Mouse (Mus musculus) R1 (cell line): ENCODE results near the gene Rab8b.
"Not testable (repeated sequence)": the region's sequence is repeated elsewhere in the genome, so short reads cannot be mapped to it uniquely, and the experiment has no call there.

Source experiments
- DNase-seq: peaks from one replicate; pipeline ENCODE4 v3.0.0-alpha.2; 2018; ENCODE audit warnings: low read depth, low spot score

Gene Rab8b

DNA sequence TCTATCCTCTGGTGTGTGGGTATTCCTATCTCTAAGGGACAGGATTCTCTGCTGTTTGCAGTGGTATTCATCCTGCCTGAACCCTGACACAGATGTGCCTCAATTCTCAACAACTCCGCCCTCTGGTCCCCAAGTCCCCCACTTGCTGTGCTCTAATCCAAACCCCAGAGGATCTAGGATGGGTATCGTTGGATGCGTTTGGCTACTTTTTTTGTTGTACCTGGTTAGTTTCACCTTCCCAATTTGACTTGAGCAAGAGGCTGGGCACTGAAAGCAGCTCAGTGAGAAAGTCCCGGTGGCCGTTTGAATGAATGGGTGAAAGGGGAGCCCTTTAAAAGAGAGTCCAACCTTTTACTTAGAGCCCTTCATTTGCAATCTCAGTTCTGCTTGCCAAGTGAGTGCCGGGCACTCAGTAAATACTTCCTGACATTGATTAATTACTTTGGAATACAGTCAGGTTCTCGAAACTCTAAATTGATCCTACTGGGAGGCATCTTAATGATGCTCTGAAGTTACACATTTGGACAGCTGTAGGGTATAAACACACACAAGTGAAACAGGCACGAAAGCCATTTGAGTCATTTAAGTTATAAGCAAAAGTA lies 32.1 kb downstream of the Rab8b start:
- DNase-seq = no peak

DNA sequence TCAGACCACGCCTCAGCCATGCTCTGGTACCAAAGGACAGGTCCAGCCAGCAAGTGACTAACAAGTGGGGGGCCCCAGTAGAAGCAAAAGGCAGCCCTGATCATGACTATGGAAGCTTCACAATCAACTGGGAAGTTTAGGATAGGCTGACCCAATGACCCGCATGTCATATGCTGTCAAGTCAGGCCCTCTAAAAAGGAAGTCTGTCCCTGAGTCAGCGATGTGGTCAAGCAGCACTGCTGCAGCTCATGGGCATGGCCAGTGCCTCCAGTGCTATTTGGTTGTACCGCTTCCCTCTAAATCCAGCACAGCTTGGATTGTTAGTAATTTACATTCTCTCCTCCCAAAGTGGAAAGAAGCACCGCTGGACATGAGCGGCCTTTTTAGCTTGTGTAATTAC lies 32.7 kb downstream of the Rab8b start:
- DNase-seq = no peak

DNA sequence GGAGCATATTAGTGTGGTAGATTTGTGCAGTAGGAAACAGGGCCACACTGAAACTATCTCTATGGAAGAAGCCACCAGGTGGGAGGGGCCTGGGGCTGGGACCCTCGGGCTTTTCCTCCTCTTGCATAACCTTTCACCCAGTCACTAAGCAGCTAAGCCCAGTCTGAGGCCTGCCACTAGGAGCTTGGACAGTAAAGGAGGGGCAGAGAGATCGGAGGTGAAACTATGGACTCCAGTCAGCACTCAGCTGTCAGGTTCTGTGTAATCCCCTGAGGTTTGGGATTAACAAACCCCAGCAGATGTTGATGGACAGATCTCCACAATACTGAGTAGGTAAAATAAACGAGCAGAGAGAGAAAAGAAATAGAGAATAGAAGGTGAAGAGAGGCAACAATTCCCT lies 33.1 kb downstream of the Rab8b start:
- DNase-seq = no peak

DNA sequence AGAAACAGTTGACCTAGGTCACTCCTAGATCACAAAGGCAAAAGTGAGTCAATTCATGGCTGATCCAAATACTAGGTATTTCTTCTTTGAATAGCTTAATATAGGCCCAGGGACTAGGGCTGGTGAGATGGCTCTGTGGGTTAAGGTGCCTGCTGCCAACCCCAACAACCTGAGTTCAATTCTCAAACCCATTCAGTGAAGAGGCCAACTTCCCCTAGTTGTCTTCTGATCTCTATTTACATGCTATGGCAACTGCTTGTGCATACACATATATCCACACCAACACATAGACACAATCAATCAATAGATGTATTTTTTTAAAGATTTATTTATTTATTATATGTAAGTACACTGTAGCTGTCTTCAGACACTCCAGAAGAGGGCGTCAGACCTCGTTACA lies 34.9 kb downstream of the Rab8b start:
- no peak for DNase-seq

DNA sequence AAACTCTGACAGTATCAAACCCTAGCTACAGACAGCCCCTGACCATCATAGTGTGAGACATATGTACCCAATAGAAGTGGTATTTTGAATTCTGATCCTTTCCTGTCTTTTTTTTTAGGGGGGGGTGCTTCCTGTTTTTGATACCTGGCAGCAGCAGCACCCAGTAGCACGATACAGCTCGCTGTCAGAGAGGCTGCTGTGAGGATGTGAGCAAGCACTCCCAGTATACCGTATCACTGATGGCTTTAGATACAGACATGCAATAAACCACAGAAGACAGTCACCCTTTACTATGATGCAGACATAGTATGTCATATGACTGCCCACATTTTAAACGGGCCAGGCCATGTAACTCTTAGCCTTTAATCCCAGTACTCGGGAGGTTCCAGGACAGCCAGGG lies 36.0 kb downstream of the Rab8b start:
- DNase-seq = no peak

DNA sequence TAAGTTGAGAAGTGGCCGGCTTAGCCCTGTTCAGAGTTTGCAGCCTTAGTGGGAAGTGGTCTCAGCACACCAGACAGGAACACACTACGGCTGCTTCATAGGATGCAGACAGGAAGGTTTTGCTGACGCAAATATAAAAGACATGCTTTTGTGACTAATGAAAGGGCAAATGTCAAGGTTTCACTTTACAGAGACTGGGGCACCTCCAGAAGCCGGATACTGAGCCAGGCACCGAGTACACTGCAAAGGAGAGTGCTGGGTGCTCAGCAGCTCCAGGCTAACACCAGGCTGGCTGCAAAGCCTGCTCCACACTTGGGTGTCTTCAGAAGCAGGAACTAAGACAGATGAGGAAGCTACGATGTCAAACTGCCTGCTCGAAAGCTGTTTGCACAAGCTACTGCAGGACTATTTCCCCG lies 37.1 kb downstream of the Rab8b start:
- DNase-seq = no peak

DNA sequence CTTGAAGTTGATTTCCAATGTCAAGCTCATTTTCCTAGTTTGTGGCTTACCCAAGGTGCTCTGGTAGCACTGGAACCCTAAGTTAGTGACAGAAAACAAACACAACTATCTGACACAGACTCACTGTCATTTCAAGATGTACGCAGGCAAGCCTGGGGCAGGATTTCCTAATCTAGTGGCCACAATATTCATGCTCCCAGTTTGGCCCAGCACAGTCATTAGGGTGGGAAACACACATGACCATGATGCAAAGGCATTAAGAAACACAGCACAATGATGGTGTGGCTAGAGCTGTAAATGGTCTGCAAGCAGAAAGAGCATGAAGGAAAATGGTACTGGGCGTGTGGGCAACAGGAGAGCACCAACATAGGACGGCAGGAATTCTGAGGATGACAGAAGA lies 37.6 kb downstream of the Rab8b start:
- no peak for DNase-seq

DNA sequence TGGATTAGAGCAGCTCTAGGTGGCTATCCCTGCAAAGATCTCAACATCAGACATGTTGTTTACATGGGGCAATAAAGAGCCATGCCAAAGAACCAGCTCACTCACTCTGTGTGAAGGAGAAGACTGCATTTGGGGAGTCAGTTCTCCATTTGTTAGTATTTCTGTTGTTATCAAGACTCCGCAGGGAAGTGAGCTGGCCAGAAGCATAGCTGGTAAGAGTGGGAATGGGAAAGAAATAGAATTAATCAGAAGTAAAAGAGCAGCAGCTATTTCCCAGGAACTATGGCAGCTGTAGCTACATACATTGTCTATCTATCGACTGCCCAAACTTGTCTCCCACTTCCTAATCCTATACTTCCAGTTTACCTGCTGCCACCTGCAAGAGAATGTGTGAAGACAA lies 38.7 kb downstream of the Rab8b start:
- no peak for DNase-seq

DNA sequence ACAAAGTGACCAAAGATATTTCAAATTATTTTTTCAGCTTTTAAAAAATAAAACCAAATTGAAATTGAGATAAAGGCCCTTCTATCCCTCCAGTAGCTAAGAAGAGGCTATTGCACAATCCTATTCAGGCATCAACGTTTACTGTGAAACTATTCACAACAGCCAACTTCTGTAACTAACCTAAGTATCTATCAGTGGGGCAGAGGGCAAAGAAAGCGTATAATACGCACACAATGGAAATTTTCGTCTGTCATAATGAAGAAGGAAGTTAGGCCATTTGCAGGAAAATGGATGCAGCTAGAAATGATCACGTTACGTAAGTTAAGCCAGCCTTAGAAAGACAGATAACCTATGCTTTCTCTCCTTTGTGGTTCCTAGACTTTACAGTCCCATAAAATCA lies 40.0 kb downstream of the Rab8b start:
- DNase-seq = no peak

DNA sequence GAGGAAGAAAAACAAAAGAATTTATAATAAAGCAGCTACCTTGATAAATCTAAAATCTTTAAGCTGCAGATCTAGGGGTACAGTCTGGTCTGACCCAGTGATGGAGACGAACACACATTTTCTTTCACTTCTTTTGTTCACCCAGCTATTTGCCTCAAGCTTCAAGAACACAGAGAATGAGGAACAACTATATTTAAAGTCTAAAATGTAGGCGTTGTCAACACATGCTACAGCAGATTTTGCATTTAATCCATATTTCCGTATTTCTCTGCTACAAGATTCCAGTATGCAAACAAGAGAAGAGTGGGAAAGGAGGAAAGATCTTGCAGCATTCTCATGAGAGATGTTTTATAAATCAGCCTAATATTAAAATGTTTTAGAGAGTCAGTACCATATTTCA lies 40.6 kb downstream of the Rab8b start:
- no peak for DNase-seq

DNA sequence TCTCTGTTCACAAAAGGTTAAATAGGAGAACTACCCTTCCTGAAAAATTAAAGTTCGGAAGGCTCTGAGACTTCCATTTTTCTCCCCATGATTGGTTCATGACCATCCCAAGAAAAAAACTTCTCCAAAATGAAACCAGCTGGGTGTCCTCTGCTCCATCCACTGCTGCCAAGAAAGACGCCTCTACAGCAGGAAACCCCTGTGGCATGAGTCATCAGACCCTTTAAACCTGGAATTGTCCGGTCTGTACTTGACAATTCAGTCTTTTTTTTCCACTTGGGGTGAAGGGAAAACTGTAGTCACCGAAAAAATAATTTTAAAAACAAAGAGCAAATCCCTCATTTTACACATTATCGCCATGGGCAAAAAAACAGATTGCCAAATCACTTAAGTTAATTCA lies 42.9 kb downstream of the Rab8b start:
- DNase-seq = no peak

DNA sequence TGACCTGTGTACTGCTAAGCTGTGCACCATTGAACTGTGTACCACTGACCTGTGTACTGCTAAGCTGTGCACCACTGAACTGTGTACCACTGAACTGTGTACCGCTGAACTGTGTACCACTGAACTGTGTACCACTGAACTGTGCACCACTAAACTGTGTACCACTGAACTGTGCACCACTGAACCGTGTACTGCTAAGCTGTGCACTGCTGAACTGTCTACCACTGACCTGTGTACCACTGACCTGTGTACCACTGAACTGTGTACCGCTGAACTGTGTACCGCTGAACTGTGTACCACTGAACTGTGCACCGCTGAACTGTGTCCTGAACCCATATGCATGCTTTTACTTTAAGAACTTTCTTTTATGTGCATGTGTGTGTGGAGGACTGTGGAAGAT lies 45.2 kb downstream of the Rab8b start:
- DNase-seq = no peak

DNA sequence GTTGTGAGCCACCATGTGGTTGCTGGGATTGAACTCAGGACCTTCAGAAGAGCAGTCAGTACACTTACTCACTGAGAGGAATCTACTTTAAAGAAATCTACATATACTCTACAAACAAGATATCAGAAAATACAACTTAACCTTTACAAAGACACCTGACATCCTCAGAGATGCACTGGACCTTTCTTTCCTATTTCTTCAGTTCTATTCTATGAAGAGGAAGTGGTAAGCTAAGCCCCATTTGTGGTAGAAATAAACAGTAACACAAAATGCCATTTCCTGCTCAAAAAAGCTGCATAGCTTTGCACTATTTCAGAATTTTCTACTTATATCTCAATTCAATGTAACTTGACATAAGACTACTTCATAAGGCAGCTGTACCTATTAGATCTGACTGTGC lies 46.0 kb downstream of the Rab8b start:
- DNase-seq = no peak

DNA sequence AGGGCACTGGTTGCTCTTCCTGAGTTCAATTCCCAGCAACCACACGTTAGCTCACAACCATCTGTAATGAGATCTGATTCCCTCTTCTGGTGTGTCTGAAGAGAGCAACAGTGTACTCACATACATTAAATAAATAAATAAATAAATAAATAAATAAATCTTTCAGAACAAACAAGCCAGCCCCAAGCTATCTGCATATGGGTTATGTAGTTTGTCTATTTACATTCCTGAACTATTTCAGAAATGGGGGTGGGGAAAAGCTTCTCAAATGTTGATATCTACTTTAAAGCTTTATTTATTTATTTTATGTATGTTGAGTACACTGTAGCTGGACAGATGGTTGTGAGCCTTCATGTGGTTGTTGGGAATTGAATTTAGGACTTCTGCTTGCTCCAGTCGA lies 46.5 kb downstream of the Rab8b start:
- DNase-seq = not testable (repeated sequence)

DNA sequence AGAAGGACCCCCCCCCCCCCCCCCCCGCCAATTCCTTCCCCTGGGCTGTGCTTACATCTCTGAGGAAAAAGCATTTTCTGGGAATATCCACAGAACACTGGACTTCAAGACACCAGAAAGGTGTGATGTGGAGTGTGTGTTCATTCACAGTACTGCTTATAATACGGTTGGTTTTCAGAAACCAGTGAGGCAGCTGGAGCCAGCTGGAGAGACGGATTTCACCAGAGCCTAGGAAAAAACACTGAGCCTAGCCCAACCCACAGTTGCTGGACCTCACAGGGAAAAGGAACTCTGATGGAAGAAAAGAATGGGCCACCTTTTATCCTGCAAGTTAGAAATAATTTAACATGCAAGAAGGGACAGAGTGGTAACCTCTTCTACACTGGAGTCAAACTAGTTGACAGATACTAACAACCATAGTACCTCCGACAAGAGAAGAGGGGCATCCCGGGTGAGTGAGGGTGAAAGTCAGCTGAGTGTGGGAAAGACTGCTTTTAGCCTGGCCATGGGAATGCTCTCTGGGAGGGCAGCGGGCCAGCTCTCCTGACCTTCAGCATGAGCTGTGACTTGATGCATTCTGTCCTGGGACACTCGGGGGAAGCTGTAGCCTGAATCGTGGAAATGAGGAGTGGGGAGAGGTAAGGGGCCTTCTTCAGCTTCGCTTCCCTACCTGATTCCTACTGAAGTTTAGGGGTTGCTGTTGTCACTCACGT lies 47.3 kb downstream of the Rab8b start:
- DNase-seq = no peak

DNA sequence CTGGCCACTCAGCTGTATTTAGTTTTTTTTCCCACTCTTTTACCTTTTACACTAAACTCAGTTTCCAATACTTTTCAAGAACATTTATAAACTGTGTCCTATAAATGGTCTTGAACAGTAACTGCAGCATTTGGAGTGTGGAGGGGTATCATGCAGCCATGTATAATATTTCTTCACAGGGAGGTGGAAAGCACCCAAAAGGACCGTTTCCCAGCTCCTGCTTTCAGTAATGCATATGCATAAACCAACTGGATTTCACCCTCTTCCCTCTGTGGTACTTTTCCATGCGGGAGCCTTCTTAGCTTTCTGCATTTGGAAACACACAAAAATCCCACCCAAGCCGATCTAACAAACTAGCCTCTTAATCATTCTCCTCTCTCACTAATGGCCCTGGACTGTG lies 54.8 kb downstream of the Rab8b start:
- no peak for DNase-seq

DNA sequence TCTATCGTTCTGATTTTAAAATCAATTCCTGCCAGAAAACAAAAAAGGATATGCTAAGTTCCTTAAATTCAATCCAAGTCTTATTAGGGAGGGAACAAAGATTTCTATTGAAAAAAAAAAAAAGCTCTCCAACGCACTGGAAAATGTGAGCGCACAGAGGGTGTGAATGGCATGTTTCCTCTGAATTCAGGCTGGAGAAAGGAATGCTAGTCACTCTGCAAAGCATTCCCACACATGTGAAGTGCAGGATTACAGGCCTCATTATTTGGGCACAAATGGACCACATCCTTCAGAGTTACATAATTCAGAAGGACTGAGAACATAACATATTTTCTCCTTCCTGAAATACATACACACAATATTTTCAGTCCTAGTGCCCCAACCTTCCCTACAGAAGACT lies 56.0 kb downstream of the Rab8b start:
- DNase-seq = no peak

DNA sequence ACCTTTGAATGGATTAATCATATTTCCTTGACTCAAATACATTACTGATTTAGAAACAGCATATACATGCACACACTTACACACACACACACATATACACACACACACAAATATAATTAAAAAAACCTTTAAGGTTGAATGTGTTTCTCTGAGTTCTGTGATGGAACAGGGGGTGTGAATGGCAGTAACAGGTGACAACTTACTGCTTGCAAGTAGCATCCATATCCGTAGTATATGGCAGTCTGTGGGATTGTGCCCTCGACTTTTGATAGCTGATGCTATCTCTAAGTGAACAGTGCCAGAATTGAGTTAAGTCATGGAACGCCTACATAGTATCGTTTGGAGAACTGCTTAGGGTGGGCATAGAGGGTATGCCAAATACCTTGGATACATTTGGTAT lies 57.3 kb downstream of the Rab8b start:
- DNase-seq = no peak

DNA sequence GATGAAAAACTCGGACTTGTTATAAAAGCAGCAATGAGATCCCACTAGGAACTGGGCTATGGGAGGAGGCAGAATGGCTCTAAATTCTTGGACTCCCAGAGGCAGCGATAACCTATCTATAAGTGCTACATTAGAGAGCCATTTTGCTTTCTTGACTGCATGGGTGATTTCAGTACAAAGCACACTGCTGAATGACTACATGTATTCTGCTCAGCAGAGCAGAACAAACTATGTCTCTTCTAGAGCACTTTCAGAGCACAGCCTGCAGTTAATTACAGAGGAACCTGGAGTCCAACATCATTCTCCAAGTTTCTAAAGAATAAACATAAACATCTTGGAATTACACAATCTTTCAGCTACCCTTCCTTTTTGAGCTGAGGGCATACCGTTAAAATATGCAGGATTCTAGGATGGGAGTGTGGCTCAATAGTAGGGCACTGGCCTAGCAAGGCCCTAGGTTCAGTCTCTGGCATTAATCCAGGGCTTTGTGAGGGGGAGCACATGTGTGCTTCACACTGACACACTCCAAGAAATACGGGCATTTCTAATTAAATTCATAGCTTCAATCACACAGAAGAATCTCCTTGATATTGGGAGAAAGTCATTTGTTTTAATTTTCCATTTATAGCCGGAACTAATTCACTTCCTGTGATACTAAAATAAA lies 58.3 kb downstream of the Rab8b start:
- no peak for DNase-seq

DNA sequence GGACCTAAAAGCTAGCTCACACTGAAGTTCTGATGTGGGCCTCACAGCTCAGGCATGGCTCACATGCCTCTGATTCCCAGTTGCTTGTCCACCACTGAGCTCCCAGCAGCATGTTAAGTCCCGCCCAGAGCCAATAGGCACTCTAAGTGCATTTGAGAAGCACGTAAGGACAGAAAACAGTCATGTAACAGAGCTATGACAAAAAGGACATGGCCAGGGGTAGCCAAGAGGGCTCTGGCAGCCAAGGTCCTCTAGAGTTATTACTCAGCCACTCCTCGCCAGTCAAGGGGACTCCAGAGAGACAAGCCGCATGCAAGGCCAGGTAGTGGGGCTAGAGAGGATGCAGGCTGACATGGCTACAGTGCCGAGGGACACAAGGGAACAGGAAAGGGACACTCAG lies 60.0 kb downstream of the Rab8b start:
- no peak for DNase-seq

DNA sequence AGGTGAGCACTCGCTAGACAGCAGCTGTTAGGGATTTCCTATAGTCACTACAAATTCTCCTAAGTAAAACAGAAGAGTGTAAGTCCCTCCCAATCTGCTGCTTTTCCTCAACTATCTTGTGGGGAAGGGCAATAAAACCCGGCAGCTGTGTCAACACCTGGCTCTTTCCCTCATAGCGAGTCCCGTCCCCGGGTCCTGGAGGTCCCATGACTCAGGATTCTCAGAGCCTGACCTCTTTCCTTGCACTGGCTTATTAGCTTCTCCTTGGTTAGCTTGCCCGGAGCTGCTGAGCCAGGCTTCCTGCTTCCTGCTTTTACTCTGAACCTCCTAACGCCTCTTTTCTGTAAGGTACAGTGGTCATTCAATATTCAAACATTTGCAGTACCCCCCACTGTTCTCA lies 63.6 kb downstream of the Rab8b start:
- peak; percentile 17 for DNase-seq

DNA sequence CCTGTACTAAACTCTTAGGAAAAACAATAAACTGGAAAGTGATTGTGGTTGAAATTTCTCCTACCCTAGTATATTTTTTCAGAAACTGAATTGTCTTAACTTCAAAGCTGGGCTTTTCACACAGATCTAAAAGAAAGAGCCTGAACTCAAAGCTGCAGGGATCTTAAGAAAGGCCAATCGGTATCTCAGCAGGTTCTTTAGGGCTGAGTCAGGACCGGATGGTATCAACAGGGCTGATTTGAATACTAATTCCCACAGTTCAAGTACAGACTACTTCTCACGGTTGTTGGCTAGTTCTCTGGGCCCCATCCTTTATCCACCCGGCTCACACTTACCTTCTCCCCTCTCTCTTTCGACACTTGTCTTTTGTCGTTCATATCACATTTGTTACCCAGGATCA lies 66.9 kb downstream of the Rab8b start:
- peak; percentile 65 for DNase-seq

DNA sequence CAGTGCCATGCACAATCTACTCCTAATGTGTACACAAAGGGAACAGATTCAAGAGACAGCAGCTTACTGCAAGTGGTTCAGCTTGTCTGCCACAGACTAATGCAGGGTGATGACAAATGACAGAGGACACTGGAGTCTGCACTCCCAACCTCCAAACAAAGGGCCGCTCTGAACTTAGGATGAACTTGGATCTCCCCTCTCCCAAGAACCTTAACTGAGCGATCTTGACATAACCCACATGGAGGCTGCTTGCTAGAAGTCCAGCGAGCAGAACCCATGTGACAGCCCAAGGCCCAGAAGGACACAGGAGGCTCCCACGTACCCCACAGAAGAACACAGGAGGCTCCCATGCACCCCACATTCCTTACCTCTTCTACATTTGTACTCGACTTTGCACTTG lies 68.5 kb downstream of the Rab8b start:
- no peak for DNase-seq
